Mouse (Mus musculus) heart, adult 8-10 months (tissue): ENCODE data around the gene Sit1. TPM values are rescaled to one million over a fixed set of nuclear protein-coding genes. Genes with fewer than 3 reads are reported as not detected.
"Not testable (repeated sequence)": the region's sequence is repeated elsewhere in the genome, so short reads cannot be mapped to it uniquely, and the experiment has no call there.

Experiments
- DNase-seq: peaks from one replicate; pipeline ENCODE4 v3.0.0; 2022; ENCODE audit warnings: low spot score
- total RNA-seq, 4 experiments: library from RNA; stranded (reverse); gene quantifications; 2 replicates each; pipeline ENCODE4 v1.2.4; 2022

The Sit1 gene
- total RNA-seq, 4 experiments from 2014 or later = not detected

DNA sequence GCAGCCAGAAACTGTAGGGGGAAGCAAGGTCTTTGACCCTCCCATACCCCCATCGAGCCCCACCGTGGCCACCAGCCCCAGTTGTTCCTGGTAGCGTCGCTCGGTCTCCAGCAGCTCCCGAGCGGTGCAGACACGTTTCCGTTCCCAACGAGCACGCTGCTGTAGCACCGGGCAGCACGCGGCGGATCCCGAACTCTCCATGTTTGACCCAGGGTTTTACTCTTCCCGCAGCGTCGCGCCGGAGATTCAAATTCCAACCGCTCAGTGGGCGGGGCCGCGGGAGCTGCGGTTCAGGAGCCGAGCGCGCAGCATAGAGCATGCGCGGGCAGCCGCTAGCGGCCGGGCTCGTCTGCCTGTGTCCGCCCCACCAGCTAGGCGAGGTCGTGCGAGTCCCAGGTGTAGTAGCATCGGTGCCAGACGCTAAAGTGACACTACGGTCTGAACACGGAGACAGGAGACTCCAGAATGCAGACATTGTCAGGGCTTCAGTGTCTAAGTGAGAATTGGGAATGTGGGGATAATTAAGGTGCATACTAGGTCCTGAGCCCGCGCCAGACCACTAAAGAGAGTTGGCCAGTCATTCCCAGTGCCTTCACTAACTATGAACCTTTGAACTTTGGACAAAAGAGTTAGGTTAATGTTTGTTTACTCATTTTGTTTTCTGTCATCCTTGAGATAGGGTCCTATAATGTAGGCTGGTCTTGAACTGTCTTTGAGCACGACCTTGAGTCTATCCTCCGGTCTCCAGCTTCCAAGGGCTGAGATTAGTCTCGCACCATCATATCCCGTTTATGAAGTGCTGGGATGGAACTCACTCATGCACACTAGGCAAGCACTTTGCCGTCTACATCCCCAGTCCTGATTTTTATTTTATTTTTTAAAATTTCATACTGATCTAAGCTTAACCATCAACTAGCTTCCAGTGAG is 16.1 kb upstream of the Sit1 start, which contains the start of gene Arhgef39:
Arhgef39 (minus strand) TSS at position 289 of the 927 bp plus-strand sequence.
- DNase-seq = peak; percentile 62

DNA sequence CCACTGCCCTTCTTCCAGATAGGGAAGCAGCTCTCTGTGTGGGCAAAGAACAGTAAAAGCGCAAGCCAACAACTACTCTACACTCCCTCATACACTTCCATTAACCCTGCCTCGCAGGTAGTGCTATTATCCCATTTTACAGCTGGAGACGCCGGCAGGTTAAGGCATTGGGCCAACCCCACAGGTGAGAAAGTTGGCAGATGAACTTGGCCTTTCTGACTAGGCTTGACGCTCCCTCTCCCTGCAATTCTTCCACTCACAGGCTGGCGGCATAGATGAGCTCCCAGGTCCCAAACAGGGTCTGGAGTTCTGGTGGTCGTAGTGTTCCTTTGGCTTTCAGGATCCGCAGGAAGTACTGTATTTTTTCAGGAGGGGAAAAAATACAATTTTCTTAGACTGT is 15.4 kb upstream of the Sit1 start:
- no peak for DNase-seq

GRCm38 (mm10) chr4:43497946-43498345 is 14.4 kb upstream of the Sit1 start:
- no peak for DNase-seq

- DNase-seq = no peak
These were observed 13.9 kb upstream of the Sit1 start for GRCm38 (mm10) chr4:43497405-43497804.

GRCm38 (mm10) chr4:43496587-43496986 is 13.1 kb upstream of the Sit1 start:
- DNase-seq = no peak

DNA sequence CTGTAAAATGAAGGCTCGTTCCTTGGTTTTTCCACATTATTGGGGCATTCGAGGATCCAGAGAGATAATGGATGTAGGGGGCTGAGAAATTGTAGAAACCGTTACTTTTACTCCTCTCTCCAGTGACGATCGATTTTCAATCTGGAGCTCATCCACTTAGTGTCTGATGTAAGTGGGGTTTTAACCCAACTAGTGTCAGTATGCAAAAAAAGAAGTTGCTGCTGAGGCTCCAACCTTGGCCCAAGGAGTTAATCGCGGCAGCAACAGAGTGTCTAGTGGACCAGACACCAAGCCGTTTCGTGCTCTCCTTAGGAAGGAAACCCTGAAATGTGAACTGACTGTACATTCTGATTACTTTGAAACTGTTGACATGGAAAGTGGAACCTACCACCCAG is 10.3 kb upstream of the Sit1 start:
- DNase-seq = no peak

- peak; percentile 97 for DNase-seq
These were observed 9.8 kb upstream of the Sit1 start for GRCm38 (mm10) chr4:43493186-43493845.

GRCm38 (mm10) chr4:43492821-43493185 is 9.3 kb upstream of the Sit1 start, which contains the start of gene Ccdc107:
Gene Ccdc107 (plus strand): TSS chr4:43492900.
- DNase-seq = peak; percentile 93

GRCm38 (mm10) chr4:43492101-43492820 is 8.7 kb upstream of the Sit1 start:
- DNase-seq = no peak

DNA sequence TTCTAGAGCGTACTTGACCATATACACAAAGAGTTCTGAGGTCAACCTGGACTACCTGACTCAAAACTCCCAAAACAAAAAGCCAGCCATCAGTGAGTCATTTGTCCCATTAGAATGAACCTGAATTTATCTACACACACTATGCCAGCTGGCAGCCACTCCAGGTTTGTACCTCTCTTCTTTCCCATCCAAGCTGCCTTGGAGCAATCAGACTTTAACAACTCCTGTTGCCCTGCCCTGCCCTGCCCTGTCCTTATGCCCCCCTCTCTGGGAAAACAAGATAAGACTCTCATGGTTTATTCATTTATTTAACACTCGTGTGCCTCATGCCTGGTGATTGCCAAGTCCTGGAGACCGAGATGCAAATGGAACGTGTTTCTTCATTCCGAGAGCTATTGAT is 7.3 kb upstream of the Sit1 start:
- no peak for DNase-seq

DNA sequence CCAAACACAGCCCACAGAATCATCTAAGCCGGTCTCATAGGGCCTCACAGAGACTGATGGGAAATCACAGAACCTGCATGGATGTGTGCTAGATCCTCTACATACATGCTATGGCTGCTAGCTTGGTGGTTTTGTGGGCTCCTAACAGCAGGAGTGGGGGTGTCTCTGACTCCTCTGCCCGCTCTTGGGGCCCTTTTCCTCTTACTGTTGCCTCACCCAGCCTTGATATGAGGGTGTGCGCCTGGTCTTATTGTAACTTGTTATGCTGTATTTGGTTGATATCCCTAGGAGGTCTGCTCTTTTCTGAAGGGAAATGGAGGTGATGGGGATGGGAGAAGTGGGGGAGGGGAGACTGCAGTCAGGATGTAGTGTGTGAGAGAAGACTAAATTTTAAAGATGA is 6.1 kb upstream of the Sit1 start:
- no peak for DNase-seq

DNA sequence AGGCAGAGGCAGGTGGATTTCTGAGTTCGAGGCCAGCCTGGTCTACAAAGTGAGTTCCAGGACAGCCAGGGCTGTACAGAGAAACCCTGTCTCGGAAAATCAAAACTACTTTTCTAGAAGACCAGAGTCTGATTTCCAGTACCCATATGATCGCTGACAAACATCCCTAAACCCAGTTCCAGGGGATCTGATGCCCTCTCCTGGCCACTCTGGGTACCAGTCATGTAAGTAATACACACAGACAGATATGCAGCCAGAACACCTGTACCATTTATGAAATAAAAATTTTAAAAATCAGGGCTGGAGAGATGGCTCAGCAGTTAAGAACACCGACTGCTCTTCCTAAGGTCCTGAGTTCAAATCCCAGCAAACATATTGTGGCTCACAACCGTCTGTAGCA is 2.1 kb upstream of the Sit1 start:
- not testable (repeated sequence) for DNase-seq

- DNase-seq = no peak
These were observed 943 bp downstream of the Sit1 start for GRCm38 (mm10) chr4:43482591-43482990.

DNA sequence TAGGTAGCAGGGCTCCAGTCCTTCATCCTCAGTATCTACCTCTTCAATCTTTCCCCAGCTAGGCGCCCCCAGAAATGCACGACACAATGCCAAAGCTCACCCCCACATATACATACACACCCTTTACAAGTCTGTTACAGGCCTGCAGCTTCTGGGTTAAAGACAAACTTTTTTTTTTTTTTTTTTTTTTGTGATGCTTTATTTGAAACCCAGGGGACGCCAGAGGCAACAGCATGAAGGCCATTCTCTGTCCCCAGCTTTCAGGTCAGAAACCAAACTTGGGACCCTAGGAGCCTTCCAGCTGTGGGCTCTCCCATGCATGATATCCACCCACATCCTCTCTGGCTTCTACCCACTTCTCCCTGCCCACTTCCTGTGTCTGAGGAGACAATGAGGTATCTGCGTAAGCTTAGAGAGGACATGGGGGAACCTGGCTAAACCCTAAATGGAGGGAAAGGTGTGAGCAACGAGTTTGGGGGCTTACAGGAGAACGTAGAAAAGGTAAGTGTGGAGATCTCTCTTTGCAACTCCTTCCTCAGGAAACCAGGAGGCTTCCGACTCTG is 1.6 kb downstream of the Sit1 start:
- no peak for DNase-seq

GRCm38 (mm10) chr4:43480985-43481384 is 2.5 kb downstream of the Sit1 start:
- no peak for DNase-seq

GRCm38 (mm10) chr4:43478906-43479832 is 4.4 kb downstream of the Sit1 start:
- peak; percentile 52 for DNase-seq

DNA sequence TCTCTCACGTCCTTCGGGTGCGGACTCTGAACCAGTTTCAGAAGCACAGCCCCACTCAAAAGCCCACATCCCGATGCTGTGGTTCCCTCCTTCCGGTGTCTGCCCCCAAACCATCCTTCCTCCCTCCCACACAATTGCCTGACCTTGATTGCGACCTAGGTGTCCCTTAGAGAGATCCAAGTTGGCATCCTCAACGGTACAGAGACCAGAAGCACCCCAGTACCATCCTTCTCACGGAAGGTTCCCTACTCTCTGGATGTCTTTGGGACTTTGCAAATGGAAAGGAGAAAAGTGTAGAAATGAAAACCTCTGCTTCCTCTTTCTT is 5.0 kb downstream of the Sit1 start:
- no peak for DNase-seq

- peak; percentile 92 for DNase-seq
These were observed 5.5 kb downstream of the Sit1 start for GRCm38 (mm10) chr4:43477857-43478533.

GRCm38 (mm10) chr4:43476604-43477003 is 6.9 kb downstream of the Sit1 start:
- no peak for DNase-seq

DNA sequence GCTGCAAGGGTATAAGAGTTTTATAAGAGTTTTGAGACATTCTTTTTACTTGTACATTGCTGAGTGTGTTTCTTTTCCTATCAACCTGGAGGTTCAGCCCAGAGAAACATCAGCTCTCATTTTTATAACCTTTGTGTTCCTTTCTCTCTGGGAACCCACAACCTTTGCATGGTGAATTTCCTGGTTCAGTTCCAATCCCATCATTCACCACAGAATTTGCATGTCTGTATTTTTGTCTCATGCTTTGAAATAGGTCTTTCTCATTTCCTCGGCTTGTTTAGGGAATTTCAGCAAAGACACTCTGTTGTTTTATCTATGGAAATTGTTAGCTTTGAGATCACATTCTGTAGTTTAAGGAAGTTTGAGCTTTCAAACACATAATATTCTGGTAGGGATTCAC is 9.9 kb downstream of the Sit1 start:
- no peak for DNase-seq
